Mouse (Mus musculus) adrenal gland, postnatal 10 days (tissue): ENCODE measurements at regions not wholly inside any gene's neighbourhood (a gene's known extent, or its start where the extent isn't known, plus 50 kb on each side); places are given as distances from the start of the nearest gene placed in this dataset.
A peak's percentile ranks its signal among the peaks of the same experiment; 100 is the strongest.
"Not testable (repeated sequence)": the region's sequence is repeated elsewhere in the genome, so short reads cannot be mapped to it uniquely, and the experiment has no call there.

Source experiments
- DNase-seq: peaks from one replicate; pipeline ENCODE4 v3.0.0; 2021; ENCODE audit warnings: mixed read lengths

DNA sequence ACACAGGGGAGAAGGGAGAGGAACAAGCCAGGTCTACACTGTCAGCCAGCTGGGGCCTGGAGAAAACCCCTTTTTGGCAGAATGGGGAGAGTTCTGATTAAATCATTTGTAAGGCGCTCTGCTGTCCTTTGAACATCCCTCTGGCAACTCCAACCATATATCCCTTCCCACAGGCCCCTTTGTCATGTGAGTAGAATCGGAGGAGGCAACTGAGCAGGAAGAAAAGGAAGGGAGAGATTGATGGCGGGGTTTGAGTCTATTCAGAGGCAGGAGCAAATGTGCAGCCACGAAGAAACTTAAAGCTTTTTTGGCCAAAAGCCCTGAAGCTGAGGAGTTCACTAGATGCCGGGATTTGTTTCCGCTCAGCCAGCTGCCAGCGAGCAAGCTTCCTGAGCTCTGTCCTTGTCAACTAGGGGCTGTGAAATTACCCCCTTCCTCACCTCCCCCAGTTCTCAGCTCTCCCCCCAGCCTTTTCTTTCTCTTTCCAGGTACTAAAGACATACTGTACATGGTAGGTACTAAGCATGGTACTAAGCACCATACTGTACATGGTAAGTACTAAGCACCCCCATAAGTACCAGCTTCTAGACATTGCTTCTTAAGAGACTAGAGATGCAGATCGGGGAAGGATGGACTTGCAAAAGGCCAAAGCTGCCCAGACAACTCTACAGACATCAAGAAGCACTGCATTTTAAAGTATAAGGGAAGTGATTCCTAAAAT lies 100.6 kb upstream of the Fam78b start:
- DNase-seq = peak; percentile 17

DNA sequence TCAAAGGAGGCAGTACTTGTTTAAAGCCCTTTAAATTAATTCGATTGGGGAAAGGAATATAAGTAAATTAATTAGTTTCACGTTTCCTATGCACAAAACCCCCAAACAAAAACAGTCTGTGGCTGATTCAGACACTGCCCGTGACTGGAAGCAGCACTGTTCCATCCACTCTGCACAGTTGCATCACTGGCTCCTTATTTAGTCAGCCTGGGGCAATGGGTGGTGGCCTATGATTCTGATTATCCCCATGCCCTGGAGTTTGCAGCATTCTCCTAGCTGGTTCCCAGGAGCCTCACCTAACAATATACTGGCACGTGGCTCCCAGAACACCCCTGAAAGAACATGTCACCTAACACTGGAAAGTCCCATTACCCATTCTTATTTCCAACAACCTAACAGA lies 99.6 kb upstream of the Fam78b start:
- no peak for DNase-seq

DNA sequence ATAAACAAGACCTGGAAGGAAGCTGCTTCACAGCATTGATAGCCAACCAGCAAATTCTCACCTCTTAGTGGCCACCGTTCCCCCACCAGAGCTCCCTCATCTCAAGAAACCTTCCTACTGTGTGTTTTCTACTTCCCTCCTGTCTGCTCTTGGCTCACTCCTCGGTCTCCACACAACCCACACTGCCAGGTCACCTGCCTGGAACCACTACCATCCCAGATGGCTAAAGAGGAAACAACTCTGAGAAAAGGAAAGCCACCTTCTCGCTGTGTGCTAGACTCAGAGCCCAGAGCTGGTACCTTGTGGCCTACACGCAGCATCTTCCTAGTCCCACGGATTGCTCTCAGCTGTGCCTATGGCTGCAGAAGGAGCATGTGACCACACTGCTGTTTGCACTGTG lies 97.8 kb upstream of the Fam78b start:
- DNase-seq = no peak

DNA sequence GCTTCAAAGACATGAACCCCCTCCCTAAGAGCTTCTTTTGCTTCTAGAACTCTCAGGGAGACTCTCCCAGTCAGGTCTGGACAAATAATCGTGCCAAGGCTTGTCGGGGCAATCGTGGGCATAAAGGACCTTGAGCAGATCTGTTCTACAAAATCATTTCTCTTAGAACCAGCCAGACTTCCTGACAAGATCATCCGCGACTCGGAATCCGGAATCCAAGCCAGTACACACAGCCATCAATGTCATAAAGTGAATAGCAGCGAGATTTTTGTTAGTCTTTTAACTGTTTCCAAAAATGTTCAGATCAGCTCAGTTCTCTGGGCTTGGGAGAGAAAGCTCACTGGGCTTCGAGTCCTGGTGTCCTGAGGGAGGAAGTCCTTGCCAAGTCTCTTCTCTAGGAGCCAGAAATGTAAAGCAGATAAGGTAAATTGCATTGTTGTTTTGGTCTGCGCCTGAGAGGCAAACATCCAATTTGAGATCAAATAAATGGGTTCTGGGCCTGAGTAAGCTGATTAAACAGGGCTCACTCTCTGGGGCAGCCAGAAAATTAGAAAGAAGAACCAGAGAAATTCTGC lies 92.9 kb upstream of the Fam78b start:
- DNase-seq = peak; percentile 31

DNA sequence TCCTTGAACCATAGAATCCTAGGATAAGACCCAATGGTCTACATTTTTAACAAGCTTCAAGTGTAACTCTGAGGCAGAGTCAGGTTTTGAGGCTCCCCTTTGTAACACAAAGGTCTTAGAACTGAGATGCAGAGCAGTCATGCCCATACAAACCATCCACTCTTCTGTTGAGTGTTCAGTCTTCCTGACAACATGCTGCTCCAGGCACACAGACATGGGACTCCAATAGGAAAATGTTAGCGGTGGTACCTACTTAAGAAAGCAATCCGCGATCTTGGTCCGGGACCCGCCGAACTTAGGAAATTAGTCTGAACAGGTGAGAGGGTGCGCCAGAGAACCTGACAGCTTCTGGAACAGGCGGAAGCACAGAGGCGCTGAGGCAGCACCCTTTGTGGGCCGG lies 89.0 kb upstream of the Fam78b start:
- DNase-seq = not testable (repeated sequence)

DNA sequence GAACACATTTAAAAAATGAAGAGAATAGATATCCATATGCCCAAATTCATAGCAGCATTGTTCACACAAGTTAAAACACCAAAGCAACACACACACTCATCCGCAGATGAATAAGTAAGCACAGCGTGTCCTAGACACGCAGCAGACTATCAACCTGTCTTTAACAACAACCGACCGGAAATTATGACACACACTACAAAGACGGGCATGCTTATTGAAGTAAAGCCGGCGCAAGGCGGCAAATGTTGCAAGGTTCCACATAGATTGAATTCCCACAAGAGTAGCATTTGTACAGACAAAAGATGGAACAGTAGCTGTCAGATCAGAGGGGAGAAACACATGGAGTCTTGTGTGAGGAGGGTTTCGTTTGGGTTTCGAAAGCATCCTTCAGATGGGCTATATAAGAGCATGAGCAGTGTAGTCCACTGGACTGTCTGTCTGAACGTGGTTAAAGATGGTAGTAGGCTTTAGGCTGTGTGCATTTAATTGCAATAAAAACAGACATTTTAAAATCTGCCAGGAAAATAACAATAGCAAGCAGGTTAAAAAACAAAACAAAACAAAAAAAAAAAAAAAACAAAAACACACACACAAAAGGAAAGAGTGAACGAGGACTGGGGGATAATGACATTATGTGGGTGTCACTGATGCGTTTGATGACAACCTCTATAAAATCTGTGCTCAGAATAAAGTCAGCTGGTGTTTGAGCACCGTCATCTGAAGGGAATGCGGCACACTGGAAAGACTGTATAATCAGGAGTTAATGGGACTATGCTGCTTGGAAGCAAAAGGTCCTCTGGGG lies 78.1 kb upstream of the Fam78b start:
- no peak for DNase-seq

DNA sequence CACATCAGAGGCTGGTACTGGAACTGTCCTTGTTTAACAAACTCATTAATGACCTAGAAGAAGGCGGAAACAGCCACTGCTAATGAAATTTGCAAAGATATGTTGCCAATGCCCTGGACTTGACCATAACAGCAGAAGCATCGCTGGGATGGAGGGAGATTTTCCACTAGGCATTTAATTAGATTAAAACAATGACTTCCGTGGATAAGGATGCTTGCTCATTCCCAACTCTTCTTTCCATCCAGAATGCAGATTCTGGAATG lies 77.6 kb upstream of the Fam78b start:
- no peak for DNase-seq

DNA sequence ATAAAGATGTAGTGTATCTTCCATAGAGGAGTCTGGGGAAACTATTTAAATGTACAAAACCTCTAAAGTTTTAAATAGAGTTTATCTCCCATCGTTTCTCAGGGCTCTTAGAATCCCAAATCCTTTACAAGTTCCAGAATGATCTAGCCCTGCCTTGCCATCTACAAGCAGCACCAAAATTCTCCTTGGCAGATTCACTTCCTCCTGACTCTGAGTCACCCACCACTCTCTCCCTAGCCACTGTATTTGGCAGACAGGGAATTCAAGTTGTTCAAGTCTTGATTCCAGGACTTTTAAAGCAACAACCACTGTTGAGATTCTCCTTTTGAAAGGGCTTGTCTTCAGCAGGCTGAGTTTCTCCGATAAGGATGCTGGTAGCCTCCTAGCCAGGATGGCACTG lies 77.1 kb upstream of the Fam78b start:
- DNase-seq = no peak

DNA sequence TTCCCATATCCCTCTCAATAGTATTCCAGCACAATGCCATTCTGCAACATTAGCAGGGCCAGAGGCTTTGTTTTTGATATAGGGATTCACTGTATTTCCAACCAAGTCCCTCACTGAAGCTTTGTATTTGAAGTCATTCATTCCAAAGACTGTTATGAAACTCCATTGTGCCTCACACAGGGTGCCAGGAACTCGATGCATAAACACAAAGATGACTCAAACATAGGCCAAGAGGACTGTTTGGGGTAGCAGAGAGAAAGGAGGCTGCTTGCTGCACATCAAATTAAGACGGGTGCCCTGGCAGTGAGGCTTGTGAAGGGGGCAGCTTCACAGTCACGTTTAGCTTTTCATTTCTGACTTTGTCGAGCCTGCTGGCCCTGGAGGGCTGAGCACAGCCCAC lies 75.1 kb upstream of the Fam78b start:
- DNase-seq = no peak

DNA sequence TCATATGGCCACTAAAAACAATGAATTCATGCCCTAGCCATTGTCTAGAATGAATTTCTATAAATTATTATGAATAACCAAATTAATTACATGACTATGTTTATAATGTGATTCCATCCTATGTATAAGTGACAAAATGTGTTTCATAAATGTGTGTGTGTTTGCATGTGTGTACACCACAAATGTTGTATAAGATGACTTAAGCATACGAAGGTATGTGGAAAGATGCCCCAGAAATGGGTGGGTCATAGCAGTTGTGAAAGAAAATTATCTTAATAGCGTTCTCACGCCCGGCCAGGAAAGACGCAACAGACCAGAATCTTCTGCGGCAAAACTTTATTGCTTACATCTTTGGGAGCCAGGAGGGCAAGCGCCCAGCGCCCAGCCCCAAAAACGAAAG lies 61.5 kb upstream of the Fam78b start:
- not testable (repeated sequence) for DNase-seq

DNA sequence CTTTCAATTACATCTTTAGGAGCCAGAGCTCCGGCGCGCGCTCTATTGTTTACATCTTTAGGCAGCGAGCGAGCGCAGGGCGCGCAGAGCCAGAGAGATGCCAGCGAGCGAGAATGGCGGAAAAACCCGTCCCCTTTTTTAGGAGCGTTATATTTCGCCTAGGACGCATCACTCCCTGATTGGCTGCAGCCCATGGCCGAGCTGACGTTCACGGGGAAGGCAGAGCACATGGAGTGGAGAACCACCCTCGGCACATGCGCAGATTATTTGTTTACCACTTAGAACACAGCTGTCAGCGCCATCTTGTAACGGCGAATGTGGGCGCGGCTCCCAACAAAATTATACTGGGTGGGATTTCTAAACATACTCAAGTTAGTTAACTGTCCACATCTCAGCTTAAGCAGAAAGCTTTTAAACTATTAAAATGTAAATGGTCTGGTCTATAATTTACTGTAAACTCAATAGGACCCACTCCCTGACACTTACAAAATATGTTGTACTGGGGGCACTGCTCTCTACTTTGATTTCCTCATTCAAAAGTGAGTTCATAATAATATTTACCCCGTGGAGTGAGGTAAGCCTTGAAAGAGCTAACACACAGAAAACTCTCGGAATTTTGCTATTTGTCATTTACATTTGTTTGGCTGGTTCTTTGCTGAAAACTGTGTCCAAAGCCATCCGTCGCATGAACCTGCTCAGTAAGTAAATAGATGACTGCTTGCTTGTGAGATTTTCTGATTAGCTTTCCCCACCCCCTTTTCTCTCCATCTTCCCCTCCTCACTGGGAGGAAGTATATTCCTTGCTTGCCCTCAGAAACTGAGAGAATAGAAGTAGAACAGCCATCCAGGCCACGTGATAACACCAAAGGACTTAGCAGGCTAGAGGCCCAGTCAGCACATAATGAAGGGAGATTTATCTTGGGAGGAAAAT lies 60.8 kb upstream of the Fam78b start:
- DNase-seq = not testable (repeated sequence)

DNA sequence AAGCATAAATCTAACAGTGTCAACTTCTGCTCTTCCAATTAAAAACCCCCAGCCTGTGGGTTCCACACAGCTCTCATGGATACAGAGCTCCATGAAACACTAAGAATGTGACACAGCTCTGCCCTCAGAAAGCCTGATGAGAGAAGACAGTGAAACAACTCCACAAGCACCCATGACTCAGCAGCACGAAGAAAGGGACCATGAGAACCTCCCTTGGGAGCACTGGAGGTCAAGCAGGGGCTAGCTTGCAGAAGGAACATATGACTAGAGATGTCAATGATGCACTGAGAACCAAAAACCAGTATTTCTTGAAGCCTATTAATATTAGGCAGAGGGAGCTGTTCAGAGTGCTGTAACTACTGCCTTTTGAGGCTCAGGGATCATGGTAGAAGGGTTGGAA lies 59.0 kb upstream of the Fam78b start:
- DNase-seq = no peak

DNA sequence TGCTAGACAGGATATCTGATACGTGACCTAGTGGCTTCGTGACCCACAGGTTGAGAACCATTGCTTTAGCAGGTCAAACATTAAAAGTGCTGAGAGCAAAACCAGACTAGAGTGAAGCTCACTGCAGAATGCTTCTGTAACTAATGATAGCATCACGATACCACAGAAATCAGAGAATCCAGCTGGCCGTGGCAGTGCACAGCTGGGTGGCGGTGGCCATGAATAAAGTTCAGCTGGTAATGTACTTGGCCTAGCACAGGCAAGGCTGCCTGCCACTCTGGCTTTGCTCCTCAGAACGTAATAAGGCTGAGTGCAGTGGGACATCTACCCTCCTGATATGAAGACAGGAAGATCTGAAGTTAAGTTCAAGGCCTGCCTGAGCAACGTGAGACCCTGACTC lies 56.7 kb upstream of the Fam78b start:
- no peak for DNase-seq

DNA sequence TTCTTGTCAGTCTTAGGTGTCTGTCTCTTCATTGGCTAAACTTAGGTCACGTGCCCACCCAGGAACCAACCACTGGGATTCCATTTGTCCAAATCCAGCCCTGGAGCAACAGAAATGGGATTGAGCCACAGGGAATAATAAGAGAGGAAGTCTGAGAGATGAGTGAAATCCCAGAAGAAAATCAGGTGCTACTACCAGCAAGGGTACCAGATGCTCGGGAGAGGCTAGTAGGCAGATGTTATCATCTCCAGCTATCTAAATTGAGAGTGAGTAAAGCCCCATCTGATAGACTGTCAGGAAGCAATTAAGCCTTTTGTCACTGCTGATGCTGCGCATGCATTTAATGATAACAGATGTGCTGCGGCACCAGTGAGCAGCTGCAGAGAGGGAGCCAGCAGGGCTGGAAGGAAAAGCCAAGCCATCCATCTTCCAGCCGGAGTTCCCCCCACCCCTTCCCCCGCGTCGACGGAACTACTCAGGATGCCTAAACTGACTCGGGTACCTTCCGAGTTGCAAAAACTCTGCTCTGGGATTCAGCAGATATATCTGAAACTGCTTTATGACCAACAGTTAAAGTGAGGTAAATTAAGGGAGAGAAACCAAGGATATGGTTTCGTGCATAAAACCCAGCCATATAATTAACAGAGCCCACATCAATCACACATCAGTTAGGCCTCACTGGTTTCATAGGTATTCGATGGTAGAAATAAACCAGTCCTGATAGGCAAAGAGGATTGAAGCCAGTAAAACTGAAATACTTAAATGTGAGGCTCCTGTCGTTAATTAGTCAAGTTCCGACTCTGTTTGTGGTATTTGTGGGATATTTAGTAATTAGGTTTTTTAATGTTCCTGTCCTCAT lies 53.1 kb upstream of the Fam78b start:
- no peak for DNase-seq
